Mouse (Mus musculus) lung, embryonic 15.5 days (tissue): ENCODE measurements around the gene Mdh1. TPM values are rescaled to one million over a fixed set of nuclear protein-coding genes. Genes with fewer than 3 reads are reported as not detected.

Experiments
- ATAC-seq: fragments of 200-750 bp; cut with Nextera tagmentation; 2 replicates; pipeline ENCODE4 v1.8.0; 2017; ENCODE audit warnings: moderate number of reproducible peaks, borderline replicate concordance; ENCODE audit not compliant: low FRiP score, low TSS enrichment; ENCODE audit errors: extremely low read depth
- H3K27ac ChIP-seq: fragments of 300-500 bp; sonication (generic); 2 replicates; pipeline ENCODE4 v1.5.1; 2015; ENCODE audit warnings: moderate library complexity, mild to moderate bottlenecking, inconsistent platforms
- H3K27me3 ChIP-seq: fragments of 300-500 bp; sonication (generic); 2 replicates; pipeline ENCODE4 v1.6.1; 2015; ENCODE audit warnings: inconsistent platforms
- H3K36me3 ChIP-seq: fragments of 300-500 bp; sonication (generic); 2 replicates; pipeline ENCODE4 v1.6.1; 2015; ENCODE audit warnings: inconsistent platforms
- H3K4me1 ChIP-seq: fragments of 300-500 bp; sonication (generic); 2 replicates; pipeline ENCODE4 v1.6.1; 2015; ENCODE audit warnings: inconsistent platforms
- H3K4me2 ChIP-seq: fragments of 300-500 bp; sonication (generic); 2 replicates; pipeline ENCODE4 v1.6.1; 2015; ENCODE audit warnings: inconsistent platforms, mild to moderate bottlenecking, moderate library complexity
- H3K4me3 ChIP-seq: fragments of 300-500 bp; sonication (generic); 2 replicates; pipeline ENCODE4 v1.5.1; 2015; ENCODE audit warnings: mild to moderate bottlenecking, inconsistent platforms
- H3K9ac ChIP-seq: fragments of 300-500 bp; sonication (generic); 2 replicates; pipeline ENCODE4 v1.6.1; 2015; ENCODE audit warnings: inconsistent platforms
- H3K9me3 ChIP-seq: fragments of 300-500 bp; sonication (generic); 2 replicates; pipeline ENCODE4 v1.6.1; 2016; ENCODE audit warnings: inconsistent platforms
- WGBS: fragments of 180-500 bp; shearing (Covaris S2); methylation state at CpG from one replicate; pipeline ENCODE4 v1.1.7; 2015; 5-methylcytosine and 5-hydroxymethylcytosine counted together
- polyA plus RNA-seq: library from polyadenylated mRNA; unstranded; fragments of >200 nt; fragmentation: Nextera tagmentation; extraction: Ambion mirVana; gene quantifications from 2 replicates; pipeline ENCODE4 v1.2.1, GENCODE M21; 2015

Mdh1 gene
- polyA plus RNA-seq, 1 experiment from 2014 or later, result 436 TPM

GRCm38 (mm10) chr11:21563617-21564325, 8.4 kb downstream of the Mdh1 start:
- Histone ChIP-seq H3K4me2 (no peak overlapping the region), H3K27ac (no peak overlapping the region), H3K9ac (no peak overlapping the region), H3K4me3 (no peak overlapping the region), H3K36me3 (peaks cover 43% of the 10 kb centered on the region), H3K27me3 (no peaks in the 10 kb centered on the region), H3K4me1 (peaks cover 3% of the 10 kb centered on the region; the same call in 1 of the 2 replicates), H3K9me3 (no peaks in the 10 kb centered on the region)
- ATAC-seq, result no peak
- 69% methylated on average over 4 of the region's 4 CpGs for WGBS

GRCm38 (mm10) chr11:21561347-21561746, 10.8 kb downstream of the Mdh1 start:
- WGBS, result 83% methylated on average over 5 of the region's 5 CpGs
- Histone ChIP-seq H3K4me3 (no peak overlapping the region), H3K4me2 (no peak overlapping the region), H3K36me3 (peaks cover 56% of the 10 kb centered on the region), H3K27me3 (no peaks in the 10 kb centered on the region), H3K9me3 (no peaks in the 10 kb centered on the region), H3K9ac (no peak overlapping the region), H3K27ac (no peak overlapping the region), H3K4me1 (no peaks in the 10 kb centered on the region)
- no peak for ATAC-seq

DNA sequence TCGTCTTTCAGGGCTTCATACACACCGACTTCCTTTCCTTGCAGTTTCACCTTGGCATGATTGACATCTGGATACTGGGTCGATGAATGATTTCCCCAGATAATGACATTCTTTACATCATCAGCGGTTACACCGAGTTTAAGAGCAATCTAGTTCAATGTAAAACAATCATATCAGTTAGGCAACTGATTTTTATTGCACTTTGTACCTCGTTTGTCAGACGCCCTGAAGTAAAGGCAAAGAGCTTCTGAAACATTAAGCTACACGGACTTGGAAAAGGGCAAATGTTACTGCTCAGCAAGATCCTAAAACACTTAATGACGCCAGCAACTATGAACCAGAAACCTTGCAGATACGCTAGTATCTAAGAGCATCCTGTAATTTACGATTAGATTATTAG, 12.4 kb downstream of the Mdh1 start:
- 79% methylated on average over 11 of the region's 11 CpGs for WGBS
- H3K36me3 ChIP-seq, result peaks cover 48% of the 10 kb centered on the region
- no peaks in the 10 kb centered on the region for H3K4me1 ChIP-seq
- no peak overlapping the region for H3K9ac ChIP-seq
- no peaks in the 10 kb centered on the region for H3K27me3 ChIP-seq
- no peak overlapping the region for H3K4me2 ChIP-seq
- no peaks in the 10 kb centered on the region for H3K9me3 ChIP-seq
- no peak overlapping the region for H3K4me3 ChIP-seq
- H3K27ac ChIP-seq, result no peak overlapping the region
- ATAC-seq, result no peak

DNA sequence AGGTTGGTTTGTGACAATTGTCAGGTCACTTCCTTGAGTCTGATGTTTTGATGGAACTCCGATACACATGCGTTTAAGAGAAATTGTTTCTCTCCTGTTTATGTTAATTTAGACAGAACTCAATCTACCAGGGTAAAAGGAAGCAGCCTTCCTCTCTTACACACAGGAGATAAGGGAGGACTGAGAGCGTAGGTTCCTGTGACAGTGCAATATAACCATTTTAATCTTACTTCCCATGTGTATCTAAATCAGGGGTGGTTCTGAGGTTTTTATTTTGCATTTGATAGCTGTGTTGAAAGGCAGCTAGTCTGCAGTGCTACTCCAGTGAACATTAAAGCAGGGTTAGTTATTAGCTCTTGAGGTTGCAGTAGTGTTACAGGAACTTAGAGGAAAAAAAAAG, 20.1 kb downstream of the Mdh1 start:
- no peaks in the 10 kb centered on the region for H3K9me3 ChIP-seq
- no peak overlapping the region for H3K9ac ChIP-seq
- H3K27me3 ChIP-seq, result no peaks in the 10 kb centered on the region
- H3K27ac ChIP-seq, result no peak overlapping the region
- no peak overlapping the region for H3K4me2 ChIP-seq
- H3K4me3 ChIP-seq, result no peak overlapping the region
- H3K4me1 ChIP-seq, result no peaks in the 10 kb centered on the region
- H3K36me3 ChIP-seq, result peaks cover 3% of the 10 kb centered on the region; the same call in 1 of the 2 replicates
- no peak for ATAC-seq
- WGBS, result 60% methylated on average over 3 of the region's 3 CpGs

DNA sequence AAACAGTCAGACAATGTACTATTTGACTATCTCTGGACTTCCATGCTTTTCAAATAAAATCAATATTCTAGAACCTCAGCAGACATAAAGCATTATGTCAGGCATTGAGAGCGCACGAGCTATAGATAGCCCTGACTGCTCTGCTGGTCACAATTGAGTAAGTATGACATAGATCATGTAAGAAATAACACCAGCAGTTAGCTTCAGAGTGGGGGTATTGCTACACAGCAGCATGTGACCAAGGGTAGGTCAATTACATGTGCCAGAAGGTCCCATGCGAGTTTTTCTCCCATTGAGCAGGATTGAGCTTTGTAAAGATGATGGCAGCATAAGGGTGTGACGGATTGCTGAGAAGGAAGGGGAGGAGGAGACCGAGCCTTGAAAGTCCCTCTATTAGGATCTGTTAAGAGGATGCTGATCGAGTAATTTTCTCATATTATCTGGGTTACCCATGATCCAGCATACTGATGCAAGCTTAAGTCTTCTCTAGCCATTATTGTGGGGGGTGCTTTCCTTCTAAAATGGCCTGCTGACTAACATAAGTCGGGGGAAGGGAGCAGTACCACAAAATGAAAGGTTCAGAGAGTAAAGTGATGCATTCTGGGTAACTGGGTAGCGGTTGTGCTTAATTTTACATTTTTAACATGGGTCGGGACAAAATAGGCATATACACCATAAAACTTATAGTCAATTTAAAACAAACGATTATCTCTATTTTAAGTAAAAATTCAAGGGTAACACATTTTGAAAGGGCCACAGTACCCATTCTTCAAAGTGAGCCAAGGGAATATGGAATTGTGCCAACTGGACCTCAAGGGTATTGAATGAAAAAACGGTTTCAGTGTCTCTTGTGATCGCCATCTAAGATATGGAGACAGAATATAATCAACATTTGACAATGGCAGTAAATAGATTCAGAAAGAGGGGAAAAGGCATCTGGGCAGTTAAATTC, 21.7 kb downstream of the Mdh1 start:
- H3K27me3 ChIP-seq, result no peaks in the 10 kb centered on the region
- 81% methylated on average over 12 of the region's 12 CpGs for WGBS
- H3K4me1 ChIP-seq, result no peaks in the 10 kb centered on the region
- H3K4me2 ChIP-seq, result no peak overlapping the region
- ATAC-seq, result no peak
- H3K4me3 ChIP-seq, result no peak overlapping the region
- no peaks in the 10 kb centered on the region for H3K36me3 ChIP-seq
- H3K27ac ChIP-seq, result no peak overlapping the region
- H3K9me3 ChIP-seq, result no peaks in the 10 kb centered on the region
- no peak overlapping the region for H3K9ac ChIP-seq

GRCm38 (mm10) chr11:21549754-21550153, 22.4 kb downstream of the Mdh1 start:
- no peaks in the 10 kb centered on the region for H3K4me1 ChIP-seq
- no peak overlapping the region for H3K4me3 ChIP-seq
- no peaks in the 10 kb centered on the region for H3K36me3 ChIP-seq
- no peak overlapping the region for H3K9ac ChIP-seq
- no peaks in the 10 kb centered on the region for H3K27me3 ChIP-seq
- no peak overlapping the region for H3K27ac ChIP-seq
- 51% methylated on average over 4 of the region's 4 CpGs for WGBS
- H3K4me2 ChIP-seq, result no peak overlapping the region
- ATAC-seq, result no peak
- no peaks in the 10 kb centered on the region for H3K9me3 ChIP-seq

DNA sequence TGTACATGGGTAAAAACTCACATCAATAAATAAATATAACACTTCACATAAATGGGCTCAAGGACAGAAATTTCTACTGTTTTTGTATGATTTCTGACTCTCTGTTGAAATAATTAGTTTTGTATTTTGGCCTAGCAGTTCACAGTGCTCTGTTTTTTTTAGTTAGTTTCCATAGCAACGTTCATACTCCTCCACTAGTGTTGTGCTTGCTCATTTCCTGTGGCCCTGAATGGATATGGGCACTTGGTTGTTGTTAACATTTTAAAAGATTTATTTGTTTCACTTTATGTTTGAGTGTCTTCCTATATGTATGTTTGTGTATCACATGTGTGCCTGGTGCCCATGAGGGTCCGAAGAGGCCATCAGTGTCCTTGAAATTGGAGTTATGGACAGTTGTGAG, 23.1 kb downstream of the Mdh1 start:
- H3K36me3 ChIP-seq, result no peaks in the 10 kb centered on the region
- H3K27ac ChIP-seq, result no peak overlapping the region
- ATAC-seq, result no peak
- no peaks in the 10 kb centered on the region for H3K4me1 ChIP-seq
- H3K9ac ChIP-seq, result no peak overlapping the region
- H3K4me2 ChIP-seq, result no peak overlapping the region
- H3K9me3 ChIP-seq, result no peaks in the 10 kb centered on the region
- no peak overlapping the region for H3K4me3 ChIP-seq
- 89% methylated on average over 2 of the region's 2 CpGs for WGBS
- no peaks in the 10 kb centered on the region for H3K27me3 ChIP-seq

DNA sequence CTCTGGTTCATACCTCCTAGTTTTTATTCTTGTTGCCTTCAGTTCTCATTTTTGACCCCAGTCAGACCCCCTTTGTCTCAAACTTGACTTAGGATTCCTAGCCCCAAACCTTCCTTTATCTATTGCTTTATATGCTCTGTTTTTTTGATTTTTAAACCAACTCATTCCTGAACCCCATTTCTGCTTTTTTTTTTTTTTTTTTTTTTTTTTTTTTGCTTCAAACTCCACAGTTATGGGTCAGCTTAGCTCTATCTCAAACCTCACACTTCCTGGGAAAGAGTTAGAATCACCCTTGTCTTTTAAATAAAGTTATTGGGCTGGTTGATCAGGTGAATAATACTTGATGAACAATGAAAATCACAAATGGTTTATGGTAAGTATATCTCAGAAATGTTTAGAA, 24.6 kb downstream of the Mdh1 start:
- no peak for ATAC-seq
- Histone ChIP-seq H3K27ac (no peak overlapping the region), H3K4me3 (no peak overlapping the region), H3K27me3 (no peaks in the 10 kb centered on the region), H3K4me1 (no peaks in the 10 kb centered on the region), H3K36me3 (no peaks in the 10 kb centered on the region), H3K9ac (no peak overlapping the region), H3K9me3 (no peaks in the 10 kb centered on the region), H3K4me2 (no peak overlapping the region)

GRCm38 (mm10) chr11:21546671-21547070, 25.5 kb downstream of the Mdh1 start:
- no peak overlapping the region for H3K27ac ChIP-seq
- 50% methylated on average over 1 of the region's 1 CpGs for WGBS
- H3K4me1 ChIP-seq, result no peaks in the 10 kb centered on the region
- H3K9me3 ChIP-seq, result no peaks in the 10 kb centered on the region
- H3K36me3 ChIP-seq, result no peaks in the 10 kb centered on the region
- no peak for ATAC-seq
- H3K4me3 ChIP-seq, result no peak overlapping the region
- no peak overlapping the region for H3K9ac ChIP-seq
- no peak overlapping the region for H3K4me2 ChIP-seq
- no peaks in the 10 kb centered on the region for H3K27me3 ChIP-seq

DNA sequence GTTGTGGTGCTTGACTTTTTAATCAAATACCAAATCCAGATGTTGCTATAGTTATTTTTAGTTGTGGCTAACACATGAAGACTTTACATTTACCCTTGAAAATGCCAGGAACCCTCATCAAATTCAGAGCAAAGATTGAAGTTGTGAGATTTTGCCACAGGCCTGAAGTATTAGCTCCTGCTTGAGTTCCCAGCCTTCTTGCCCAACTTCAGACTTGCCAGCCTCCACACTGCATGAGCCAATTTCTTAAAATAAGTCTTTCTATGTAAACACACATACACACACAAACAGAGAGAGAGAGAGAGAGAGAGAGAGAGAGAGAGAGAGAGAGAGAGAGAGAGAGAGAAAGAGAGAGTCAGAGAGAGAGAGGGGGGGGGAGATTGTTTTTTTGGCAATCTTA, 26.2 kb downstream of the Mdh1 start:
- H3K9ac ChIP-seq, result no peak overlapping the region
- no peaks in the 10 kb centered on the region for H3K4me1 ChIP-seq
- no peaks in the 10 kb centered on the region for H3K9me3 ChIP-seq
- no peak overlapping the region for H3K4me2 ChIP-seq
- H3K4me3 ChIP-seq, result no peak overlapping the region
- no peaks in the 10 kb centered on the region for H3K36me3 ChIP-seq
- no peaks in the 10 kb centered on the region for H3K27me3 ChIP-seq
- no peak overlapping the region for H3K27ac ChIP-seq
- ATAC-seq, result no peak

DNA sequence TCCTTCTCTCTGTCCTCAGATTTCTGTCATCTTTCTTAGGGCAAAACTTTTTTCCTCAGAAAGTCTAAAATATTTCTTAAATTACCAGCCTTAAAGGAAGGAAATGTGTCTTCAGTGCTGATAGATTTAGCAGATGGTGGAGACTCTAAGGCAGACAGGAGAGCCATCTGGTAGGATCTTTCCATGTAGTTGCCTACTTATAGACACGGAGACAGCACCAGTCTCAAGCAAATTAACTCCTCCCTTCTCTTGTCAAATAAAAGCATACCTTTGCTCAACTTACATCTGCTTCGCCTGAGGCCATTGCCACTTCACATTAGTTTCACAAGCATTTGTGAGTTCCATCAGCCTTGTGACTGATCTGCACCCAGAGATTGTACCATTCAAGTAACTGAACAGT, 27.1 kb downstream of the Mdh1 start:
- Histone ChIP-seq H3K4me1 (no peaks in the 10 kb centered on the region), H3K9ac (no peak overlapping the region), H3K4me2 (no peak overlapping the region), H3K27ac (no peak overlapping the region), H3K36me3 (no peaks in the 10 kb centered on the region), H3K27me3 (no peaks in the 10 kb centered on the region), H3K9me3 (no peaks in the 10 kb centered on the region), H3K4me3 (no peak overlapping the region)
- ATAC-seq, result no peak
- 53% methylated on average over 2 of the region's 2 CpGs for WGBS

DNA sequence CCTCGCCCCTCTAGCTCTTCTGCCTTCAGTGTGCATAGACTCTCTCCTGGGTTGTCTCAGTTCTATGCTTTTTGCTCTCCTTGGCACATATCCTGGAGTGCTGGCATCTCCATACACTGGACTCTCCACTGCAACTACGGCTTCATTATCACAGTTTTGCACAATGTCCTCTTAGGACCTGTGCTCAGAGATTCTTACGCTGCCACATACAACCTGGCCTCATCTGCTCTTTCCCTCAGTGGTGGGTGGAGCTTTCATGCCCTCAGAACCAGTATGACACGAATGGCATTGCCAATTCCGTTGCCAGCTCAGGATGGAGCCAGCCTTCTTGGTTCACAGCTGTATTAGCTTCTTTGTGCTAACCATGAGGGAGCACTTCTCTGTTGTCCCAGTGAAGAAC, 29.4 kb downstream of the Mdh1 start:
- no peak for ATAC-seq
- Histone ChIP-seq H3K9me3 (no peaks in the 10 kb centered on the region), H3K27ac (no peak overlapping the region), H3K27me3 (no peaks in the 10 kb centered on the region), H3K4me2 (no peak overlapping the region), H3K36me3 (no peaks in the 10 kb centered on the region), H3K9ac (no peak overlapping the region), H3K4me1 (no peaks in the 10 kb centered on the region), H3K4me3 (no peak overlapping the region)
- 74% methylated on average over 5 of the region's 5 CpGs for WGBS
